8 mouse cellular contexts compared by ENCODE assay signal in the genomic region with DNA sequence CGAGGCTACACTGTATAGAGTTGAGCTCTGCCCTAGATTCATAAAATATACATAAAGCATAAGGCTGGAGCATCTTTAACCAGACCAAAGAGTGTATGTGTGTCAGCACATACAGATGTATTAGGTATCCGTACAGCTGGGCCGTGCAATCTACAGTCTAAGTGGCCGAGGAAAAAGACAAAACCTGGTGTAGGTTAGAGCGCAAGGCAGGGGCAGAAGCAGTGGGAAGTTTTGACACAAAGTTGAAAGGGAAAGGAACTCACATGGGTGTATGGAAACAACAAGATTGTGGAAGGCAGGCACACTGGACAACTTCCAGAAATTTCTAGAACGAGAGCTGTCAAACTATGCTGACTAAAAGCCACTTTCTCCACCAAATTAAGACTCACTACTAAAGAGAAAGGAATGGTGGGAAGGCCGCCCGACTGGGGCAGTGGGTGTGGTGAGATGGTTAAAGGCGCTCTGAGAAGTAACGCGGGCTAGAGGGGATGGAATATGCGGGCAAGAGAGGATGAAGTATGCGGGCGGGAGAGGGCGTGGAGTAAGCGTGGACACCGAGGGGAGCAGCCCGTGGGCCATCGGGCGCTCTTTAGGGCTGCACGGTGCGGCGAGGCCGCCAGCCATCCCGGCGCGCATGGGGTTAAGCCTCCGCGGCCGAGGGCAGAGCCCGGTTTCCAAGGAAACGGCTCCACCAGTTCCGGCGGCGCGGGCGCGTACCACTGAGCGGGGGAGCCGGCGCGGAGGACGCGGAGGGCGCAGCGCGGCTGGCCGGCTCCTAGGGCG. TPM values are rescaled to one million over a fixed set of nuclear protein-coding genes. Genes with fewer than 3 reads are reported as not detected.
DNase-seq lines count a peak whose midpoint lies in the region; ATAC-seq and TF ChIP-seq lines count a peak whose summit lies in the region.

No protein-coding gene starts in this region.

- peak; percentile 42 to 49 for ATAC-seq in hematopoietic stem cell, adult 5-6 weeks (replicated peaks in 1 of 2; ENCODE audit: insufficient read depth in 1 of 2, low FRiP score in 2 of 2, low TSS enrichment in 1 of 2, low read depth in 1 of 2, poor library complexity in 2 of 2, severe bottlenecking in 2 of 2)
- peak; percentile 93 for ATAC-seq in lung, embryonic 16.5 days (ENCODE audit: low read depth)

- TF ChIP-seq RAD21 in MEL (IDR thresholded peaks at IDR 0.05; ENCODE audit: low read depth, low read length) = no peak

- peaks cover 14 to 32% of the 10 kb centered on the region in 2 experiments for H3K4me1 ChIP-seq in MEL (ENCODE audit: control insufficient read depth in 1 of 2, insufficient read depth in 2 of 2, low read length in 2 of 2)
- H3K4me1 ChIP-seq in lung, embryonic 16.5 days (replicated peaks; ENCODE audit: control insufficient read depth, insufficient read depth, low read length) = peaks cover 38% of the 10 kb centered on the region
- H3K4me1 ChIP-seq in thymus, adult 2 months (replicated peaks; ENCODE audit: control insufficient read depth, insufficient read depth, low read length) = peaks cover 10% of the 10 kb centered on the region

- H3K27ac ChIP-seq in MEL (ENCODE audit: control insufficient read depth, low read depth, low read length) = peak overlapping the region; percentile 95
- peak overlapping the region; percentile 98 for H3K27ac ChIP-seq in lung, embryonic 16.5 days (ENCODE audit: low read length)
- H3K27ac ChIP-seq in thymus, adult 2 months (ENCODE audit: control insufficient read depth, insufficient read depth, low read length) = peak overlapping the region; percentile 80

- peak overlapping the region; percentile 98 for H3K4me2 ChIP-seq in lung, embryonic 16.5 days (ENCODE audit: low read depth, low read length)

- TF ChIP-seq CTCF in MEL (IDR thresholded peaks at IDR 0.05 in 2 of 3, conservative IDR thresholded peaks at IDR 0.05 in 1 of 3; ENCODE audit: control insufficient read depth in 1 of 3, insufficient read depth in 1 of 3, low read depth in 2 of 3, low read length in 3 of 3, poor library complexity in 1 of 3, severe bottlenecking in 1 of 3) = no peak
- TF ChIP-seq CTCF in thymus, adult 2 months (IDR thresholded peaks at IDR 0.05; ENCODE audit: borderline replicate concordance, control insufficient read depth, extremely low read depth, insufficient read depth, low read length, poor library complexity) = peak; percentile 59; the same call in 1 of the 2 replicates

- 0 out of 4 replicates have a peak, but pooled peaks of 1 of the 2 experiments have one; percentile 7 for TF ChIP-seq EP300 in MEL (IDR thresholded peaks at IDR 0.05; ENCODE audit: low read depth in 1 of 2, low read length in 2 of 2)

- 1% methylated on average over 46 of the region's 49 CpGs for WGBS in lung, embryonic 16.5 days
- WGBS in thymus, adult 2 months = under 1% methylated on average over 49 of the region's 49 CpGs

- DNase-seq in MEL (ENCODE audit: low read depth, low spot score) = peak; percentile 91
- DNase-seq in cerebellum, adult 8-10 months = peak; percentile 85
- DNase-seq in forelimb bud, embryonic 11.5 days (ENCODE audit: low read depth, low spot score) = peak; percentile 86
- peak; percentile 75 for DNase-seq in layer of hippocampus, adult 9-10 months (ENCODE audit: low spot score)
- DNase-seq in ovary, adult 18-20 months (ENCODE audit: low spot score) = peak; percentile 75
- DNase-seq in thymus, adult 2 months = peak; percentile 84

- H3K27me3 ChIP-seq in MEL (ENCODE audit: control insufficient read depth in 1 of 2, insufficient read depth in 2 of 2, low read length in 2 of 2) = no peaks in the 10 kb centered on the region
- no peaks in the 10 kb centered on the region for H3K27me3 ChIP-seq in lung, embryonic 16.5 days (ENCODE audit: control insufficient read depth, insufficient read depth, low read depth, low read length)
- no peaks in the 10 kb centered on the region for H3K27me3 ChIP-seq in thymus, adult 2 months (ENCODE audit: control insufficient read depth, insufficient read depth, low read length)

- TF ChIP-seq POLR2A in MEL (IDR thresholded peaks at IDR 0.05; ENCODE audit: control insufficient read depth in 1 of 2, insufficient read depth in 1 of 2, low read depth in 1 of 2, low read length in 2 of 2, poor library complexity in 1 of 2) = peak; percentile 43 to 64
- no peak for TF ChIP-seq POLR2A in thymus, adult 2 months (IDR thresholded peaks at IDR 0.05; ENCODE audit: control insufficient read depth, extremely low read depth, insufficient read depth, low read length, poor library complexity)

- H3K79me2 ChIP-seq in MEL (ENCODE audit: control insufficient read depth, insufficient read depth, low read length, poor library complexity) = peaks cover 39% of the 10 kb centered on the region

- no peaks in the 10 kb centered on the region for H3K9me3 ChIP-seq in MEL (replicated peaks; ENCODE audit: insufficient read depth, low read length)
- H3K9me3 ChIP-seq in lung, embryonic 16.5 days (ENCODE audit: control insufficient read depth, low read length) = no peaks in the 10 kb centered on the region

- peaks cover 3 to 30% of the 10 kb centered on the region in 2 experiments; a peak in 3 of 4 replicates for H3K36me3 ChIP-seq in MEL (ENCODE audit: control insufficient read depth in 1 of 2, insufficient read depth in 2 of 2, low read length in 2 of 2)
- H3K36me3 ChIP-seq in lung, embryonic 16.5 days (ENCODE audit: control insufficient read depth, insufficient read depth, low read length) = no peaks in the 10 kb centered on the region; the same call in 1 of the 2 replicates
- peaks cover 10% of the 10 kb centered on the region; the same call in 1 of the 2 replicates for H3K36me3 ChIP-seq in thymus, adult 2 months (ENCODE audit: control insufficient read depth, insufficient read depth, low read length)

- peak overlapping the region; percentile 69 to 97 for H3K4me3 ChIP-seq in MEL (ENCODE audit: control insufficient read depth in 1 of 2, insufficient read depth in 1 of 2, low read depth in 2 of 2, low read length in 2 of 2)
- H3K4me3 ChIP-seq in lung, embryonic 16.5 days (ENCODE audit: low read length) = peak overlapping the region; percentile 82
- peak overlapping the region; percentile 85 for H3K4me3 ChIP-seq in thymus, adult 2 months (ENCODE audit: control insufficient read depth, insufficient read depth, low read length)

- H3K9ac ChIP-seq in MEL (ENCODE audit: control insufficient read depth, low read depth, low read length, poor library complexity, severe bottlenecking) = peak overlapping the region; percentile 96
- peak overlapping the region; percentile 90 for H3K9ac ChIP-seq in lung, embryonic 16.5 days (ENCODE audit: low read length)

TF ChIP-seq in MEL, 35 proteins besides CTCF, POLR2A, EP300 and RAD21:
- TF ChIP-seq USF2 (IDR thresholded peaks at IDR 0.05; ENCODE audit: borderline replicate concordance in 1 of 2, insufficient read depth in 1 of 2, low read depth in 1 of 2, low read length in 2 of 2) (no peak), MYC (IDR thresholded peaks at IDR 0.05; ENCODE audit: low read depth, low read length) (0 out of 2 replicates have a peak, but pooled peaks have one; percentile 57), HCFC1 (IDR thresholded peaks at IDR 0.05; ENCODE audit: low read depth, low read length) (peak; percentile 79), MAZ (IDR thresholded peaks at IDR 0.05; ENCODE audit: low read depth, low read length) (0 out of 2 replicates have a peak, but pooled peaks have one; percentile 44), TBP (IDR thresholded peaks at IDR 0.05; ENCODE audit: low read depth, low read length) (0 out of 2 replicates have a peak, but pooled peaks have one; percentile 32), TCF12 (IDR thresholded peaks at IDR 0.05; ENCODE audit: low read depth, low read length) (peak; percentile 10; the same call in 1 of the 2 replicates), SIN3A (IDR thresholded peaks at IDR 0.05; ENCODE audit: low read length) (peak; percentile 87), RCOR1 (IDR thresholded peaks at IDR 0.05; ENCODE audit: low read depth, low read length) (no peak), ZC3H11A (IDR thresholded peaks at IDR 0.05; ENCODE audit: low read depth, low read length) (no peak), ZNF384 (IDR thresholded peaks at IDR 0.05; ENCODE audit: low read depth, low read length) (no peak), GABPA (IDR thresholded peaks at IDR 0.05; ENCODE audit: low read depth, low read length) (no peak), ELF1 (IDR thresholded peaks at IDR 0.05; ENCODE audit: low read depth, low read length) (0 out of 2 replicates have a peak, but pooled peaks have one; percentile 11), POLR2AphosphoS2 (IDR thresholded peaks at IDR 0.05; ENCODE audit: low read length) (peak; percentile 50; the same call in 1 of the 2 replicates), MXI1 (IDR thresholded peaks at IDR 0.05; ENCODE audit: low read depth, low read length) (peak; percentile 44; the same call in 1 of the 2 replicates), NELFE (IDR thresholded peaks at IDR 0.05; ENCODE audit: low read depth, low read length) (peak; percentile 31), MAX (IDR thresholded peaks at IDR 0.05; ENCODE audit: low read length) (peak; percentile 20; the same call in 1 of the 2 replicates), ETS1 (IDR thresholded peaks at IDR 0.05; ENCODE audit: low read depth, low read length) (no peak)

RNA-seq across cellular contexts. Expression of a gene that starts 0.7 kb away (rescaled TPM):
- 58.1 and 59.7 TPM in 2 replicates for total RNA-seq in MEL (2012; rRNA removed)
- polyA plus RNA-seq in MEL (2012; ENCODE audit: insufficient read depth in 1 of 2, insufficient read length in 2 of 2, low read depth in 1 of 2, low replicate concordance in 2 of 2, missing spikeins in 1 of 2) = 10 to 100 TPM in 1 of 2 experiments, not detected in 1; 65.4 TPM
- total RNA-seq in hematopoietic stem cell, adult 5-6 weeks (2017) = 57.2 and 67.6 TPM in 2 replicates
- polyA plus RNA-seq in lung, embryonic 16.5 days (2015; fragmentation: Nextera tagmentation; extraction: Ambion mirVana) = 4.0 and 4.5 TPM in 2 replicates
- 355 and 394 TPM in 2 replicates for polyA plus RNA-seq in thymus, adult 2 months (2012; rRNA removed)

Comparison
In these comparisons a context has a peak if more than half of its experiments do, and no peak if none do; other contexts are left out.
1. Peak in every context shown above with its lines: DNase-seq, ATAC-seq, H3K4me3 ChIP-seq and H3K27ac ChIP-seq.